Mouse (Mus musculus): ENCODE data around the gene Sdhb. TPM values are rescaled to one million over a fixed set of nuclear protein-coding genes. Genes with fewer than 3 reads are reported as not detected.

The Sdhb gene
- polyA plus RNA-seq, 1 experiment from 2014 or later, result 428 TPM

DNA sequence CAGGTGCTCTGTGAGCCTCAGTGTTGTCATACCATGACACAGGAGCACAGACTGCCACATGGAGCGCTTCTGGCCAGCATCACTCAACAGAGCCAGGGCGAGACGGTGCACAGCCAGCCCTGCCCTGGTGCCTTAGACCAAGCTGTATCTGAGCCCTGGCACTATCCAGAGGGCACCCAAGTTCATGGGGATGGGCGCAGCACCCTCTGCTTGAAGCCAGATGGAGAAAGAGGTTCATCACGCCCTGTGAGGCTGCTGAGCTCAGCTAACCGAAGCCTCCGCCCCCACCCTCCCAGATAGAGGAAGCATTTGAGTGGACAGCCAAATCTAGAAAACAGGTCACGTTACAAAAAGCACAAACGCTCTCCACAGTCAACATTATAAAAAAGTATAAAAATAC is 55.3 kb downstream of the Sdhb start:
- Histone ChIP-seq H3K4me1 (replicated peaks; ENCODE audit: control insufficient read depth, insufficient read depth, low read length) (peaks cover 15% of the 10 kb centered on the region), H3K27ac (ENCODE audit: low read depth, low read length) (no peak overlapping the region), H3K27me3 (ENCODE audit: control insufficient read depth, insufficient read depth, low read length) (no peaks in the 10 kb centered on the region), H3K4me3 (ENCODE audit: low read depth, low read length) (no peak overlapping the region), H3K36me3 (ENCODE audit: control insufficient read depth, insufficient read depth, low read length) (peaks cover 21% of the 10 kb centered on the region), H3K4me2 (replicated peaks; ENCODE audit: low read depth, low read length) (no peak overlapping the region), H3K9ac (ENCODE audit: low read depth, low read length) (no peak overlapping the region), H3K9me3 (ENCODE audit: control insufficient read depth, low read length) (no peaks in the 10 kb centered on the region)
- no peak for ATAC-seq (ENCODE audit: low FRiP score)
- no peak for DNase-seq (ENCODE audit: low spot score)
- WGBS, result 88% methylated on average over 9 of the region's 9 CpGs

DNA sequence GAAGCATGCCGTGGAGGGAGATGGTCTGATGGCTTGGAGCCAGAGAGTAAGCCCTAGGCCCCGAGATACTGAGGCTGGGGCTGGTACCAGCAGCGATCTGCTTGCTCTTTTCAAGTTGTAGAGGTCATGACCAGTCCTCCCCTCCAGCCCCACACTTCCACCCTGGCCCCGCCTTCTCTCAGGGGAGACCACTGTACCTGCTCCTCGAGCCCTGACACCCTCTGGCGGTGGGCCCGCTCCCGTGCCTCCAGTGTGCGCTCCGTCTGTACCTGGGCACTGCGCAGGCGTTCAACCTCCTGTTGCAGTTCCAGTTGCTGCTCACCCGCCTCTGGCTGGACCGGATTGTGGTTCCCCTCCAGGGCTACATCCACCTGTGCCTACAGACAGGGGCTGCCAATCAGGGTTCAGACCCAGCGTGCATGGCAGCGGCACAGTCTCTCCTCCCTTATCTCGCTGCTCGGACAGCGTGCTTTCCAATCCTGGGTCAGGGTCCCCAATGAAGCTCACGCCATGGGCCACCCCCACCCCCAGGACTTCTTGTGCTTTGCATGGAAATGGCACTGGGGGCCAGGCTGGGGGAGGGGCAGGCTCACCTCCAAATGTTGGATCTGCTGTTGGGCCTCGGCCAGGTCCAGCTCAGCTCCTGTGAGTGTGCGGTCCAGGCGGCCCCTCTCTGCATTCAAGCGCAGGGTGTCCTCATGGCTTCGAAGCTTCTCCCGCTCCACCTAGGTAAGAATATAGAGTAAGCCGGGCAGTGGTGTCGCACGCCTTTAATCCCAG is 56.8 kb downstream of the Sdhb start:
- H3K9ac ChIP-seq (ENCODE audit: low read depth, low read length), result no peak overlapping the region
- H3K4me1 ChIP-seq (replicated peaks; ENCODE audit: control insufficient read depth, insufficient read depth, low read length), result peaks cover 19% of the 10 kb centered on the region
- no peak overlapping the region for H3K4me2 ChIP-seq (replicated peaks; ENCODE audit: low read depth, low read length)
- peaks cover 21% of the 10 kb centered on the region for H3K36me3 ChIP-seq (ENCODE audit: control insufficient read depth, insufficient read depth, low read length)
- ATAC-seq (ENCODE audit: low FRiP score) (no peak), DNase-seq (ENCODE audit: low spot score) (no peak)
- no peak overlapping the region for H3K4me3 ChIP-seq (ENCODE audit: low read depth, low read length)
- H3K9me3 ChIP-seq (ENCODE audit: control insufficient read depth, low read length), result no peaks in the 10 kb centered on the region
- no peaks in the 10 kb centered on the region for H3K27me3 ChIP-seq (ENCODE audit: control insufficient read depth, insufficient read depth, low read length)
- no peak overlapping the region for H3K27ac ChIP-seq (ENCODE audit: low read depth, low read length)
- 82% methylated on average over 29 of the region's 29 CpGs for WGBS

DNA sequence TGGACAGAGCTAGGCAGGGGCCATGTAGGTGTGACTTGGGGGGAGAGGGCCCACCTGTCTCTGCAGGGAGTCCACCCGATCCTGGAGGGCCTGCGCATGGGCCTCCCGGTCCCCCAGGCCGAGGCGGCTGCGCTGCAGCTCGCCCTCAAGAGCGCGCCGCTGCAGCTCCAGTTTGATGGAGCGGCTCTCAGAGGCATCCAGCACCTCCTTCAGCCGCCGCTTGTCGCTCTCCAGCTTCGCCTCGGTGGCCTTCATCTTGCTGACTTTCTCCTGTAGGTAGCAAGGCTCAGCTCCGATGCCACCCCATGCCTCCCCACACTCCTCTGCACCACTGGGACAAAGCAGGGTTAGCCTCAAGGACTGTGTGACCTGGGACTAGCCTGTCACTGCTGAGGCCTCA is 59.2 kb downstream of the Sdhb start:
- DNase-seq (ENCODE audit: low spot score) (no peak), ATAC-seq (ENCODE audit: low FRiP score) (no peak)
- peaks cover 19% of the 10 kb centered on the region for H3K4me1 ChIP-seq (replicated peaks; ENCODE audit: control insufficient read depth, insufficient read depth, low read length)
- H3K9ac ChIP-seq (ENCODE audit: low read depth, low read length), result peak overlapping the region; percentile 50; the same call in 1 of the 2 replicates
- no peak overlapping the region for H3K4me2 ChIP-seq (replicated peaks; ENCODE audit: low read depth, low read length)
- peaks cover 12% of the 10 kb centered on the region; the same call in 1 of the 2 replicates for H3K36me3 ChIP-seq (ENCODE audit: control insufficient read depth, insufficient read depth, low read length)
- WGBS, result 76% methylated on average over 17 of the region's 17 CpGs
- H3K27me3 ChIP-seq (ENCODE audit: control insufficient read depth, insufficient read depth, low read length), result no peaks in the 10 kb centered on the region
- no peaks in the 10 kb centered on the region for H3K9me3 ChIP-seq (ENCODE audit: control insufficient read depth, low read length)
- peak overlapping the region; percentile 89 for H3K27ac ChIP-seq (ENCODE audit: low read depth, low read length)
- H3K4me3 ChIP-seq (ENCODE audit: low read depth, low read length), result no peak overlapping the region

- WGBS, result 20% methylated on average over 14 of the region's 14 CpGs
- DNase-seq (ENCODE audit: low spot score) (peak; percentile 73), ATAC-seq (ENCODE audit: low FRiP score) (peak; percentile 72)
- H3K9me3 ChIP-seq (ENCODE audit: control insufficient read depth, low read length), result no peaks in the 10 kb centered on the region
- peak overlapping the region; percentile 50; the same call in 1 of the 2 replicates for H3K9ac ChIP-seq (ENCODE audit: low read depth, low read length)
- H3K4me3 ChIP-seq (ENCODE audit: low read depth, low read length), result no peak overlapping the region
- no peak overlapping the region; the same call in 1 of the 2 replicates for H3K4me2 ChIP-seq (replicated peaks; ENCODE audit: low read depth, low read length)
- peaks cover 4% of the 10 kb centered on the region; the same call in 1 of the 2 replicates for H3K36me3 ChIP-seq (ENCODE audit: control insufficient read depth, insufficient read depth, low read length)
- H3K27me3 ChIP-seq (ENCODE audit: control insufficient read depth, insufficient read depth, low read length), result no peaks in the 10 kb centered on the region
- peak overlapping the region; percentile 89 for H3K27ac ChIP-seq (ENCODE audit: low read depth, low read length)
- H3K4me1 ChIP-seq (replicated peaks; ENCODE audit: control insufficient read depth, insufficient read depth, low read length), result peaks cover 19% of the 10 kb centered on the region
Observed at GRCm38 (mm10) chr4:141020811-141021613, 60.0 kb downstream of the Sdhb start.

- Histone ChIP-seq H3K4me2 (replicated peaks; ENCODE audit: low read depth, low read length) (no peak overlapping the region), H3K4me3 (ENCODE audit: low read depth, low read length) (no peak overlapping the region), H3K27me3 (ENCODE audit: control insufficient read depth, insufficient read depth, low read length) (no peaks in the 10 kb centered on the region), H3K9ac (ENCODE audit: low read depth, low read length) (0 out of 2 replicates have a peak overlapping the region, but pooled peaks have one; percentile 0), H3K27ac (ENCODE audit: low read depth, low read length) (peak overlapping the region; percentile 89), H3K9me3 (ENCODE audit: control insufficient read depth, low read length) (no peaks in the 10 kb centered on the region), H3K4me1 (replicated peaks; ENCODE audit: control insufficient read depth, insufficient read depth, low read length) (peaks cover 19% of the 10 kb centered on the region), H3K36me3 (ENCODE audit: control insufficient read depth, insufficient read depth, low read length) (0 out of 2 replicates have a peak, but pooled peaks cover 3% of the 10 kb centered on the region)
- DNase-seq (ENCODE audit: low spot score), result no peak
- WGBS, result 61% methylated on average over 11 of the region's 11 CpGs
- ATAC-seq (ENCODE audit: low FRiP score), result peak; percentile 41
Observed at GRCm38 (mm10) chr4:141021614-141021929, 60.6 kb downstream of the Sdhb start.

DNA sequence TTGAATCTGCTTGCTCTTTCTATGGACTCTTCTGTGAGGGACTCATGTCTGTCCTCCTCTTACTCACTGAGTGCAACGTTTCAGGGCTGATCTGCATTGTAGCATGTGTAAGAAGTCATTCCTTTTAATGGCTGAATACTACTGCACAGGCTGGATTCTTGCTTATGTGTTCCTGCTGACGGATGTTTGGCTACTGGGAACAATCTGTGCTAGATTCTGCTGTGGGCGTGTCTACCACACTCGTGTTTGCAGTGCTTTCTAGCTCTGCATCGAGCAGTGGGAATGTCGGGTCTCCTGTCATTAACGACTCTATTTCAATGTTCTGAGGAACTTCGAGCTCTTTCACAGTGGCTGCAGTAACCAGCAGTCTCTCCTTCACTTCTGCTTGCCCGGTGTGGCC is 63.0 kb downstream of the Sdhb start:
- Histone ChIP-seq H3K9ac (ENCODE audit: low read depth, low read length) (no peak overlapping the region), H3K4me1 (replicated peaks; ENCODE audit: control insufficient read depth, insufficient read depth, low read length) (peaks cover 19% of the 10 kb centered on the region), H3K9me3 (ENCODE audit: control insufficient read depth, low read length) (no peaks in the 10 kb centered on the region), H3K36me3 (ENCODE audit: control insufficient read depth, insufficient read depth, low read length) (no peaks in the 10 kb centered on the region), H3K4me3 (ENCODE audit: low read depth, low read length) (no peak overlapping the region), H3K27me3 (ENCODE audit: control insufficient read depth, insufficient read depth, low read length) (no peaks in the 10 kb centered on the region), H3K4me2 (replicated peaks; ENCODE audit: low read depth, low read length) (no peak overlapping the region), H3K27ac (ENCODE audit: low read depth, low read length) (no peak overlapping the region)
- WGBS, result 82% methylated on average over 9 of the region's 9 CpGs
- DNase-seq (ENCODE audit: low spot score), result no peak
- ATAC-seq (ENCODE audit: low FRiP score), result no peak

GRCm38 (mm10) chr4:141024992-141025391 is 64.0 kb downstream of the Sdhb start:
- Histone ChIP-seq H3K27ac (ENCODE audit: low read depth, low read length) (no peak overlapping the region), H3K9ac (ENCODE audit: low read depth, low read length) (no peak overlapping the region), H3K27me3 (ENCODE audit: control insufficient read depth, insufficient read depth, low read length) (no peaks in the 10 kb centered on the region), H3K4me3 (ENCODE audit: low read depth, low read length) (no peak overlapping the region), H3K36me3 (ENCODE audit: control insufficient read depth, insufficient read depth, low read length) (0 out of 2 replicates have a peak, but pooled peaks cover 2% of the 10 kb centered on the region), H3K9me3 (ENCODE audit: control insufficient read depth, low read length) (no peaks in the 10 kb centered on the region), H3K4me2 (replicated peaks; ENCODE audit: low read depth, low read length) (no peak overlapping the region), H3K4me1 (replicated peaks; ENCODE audit: control insufficient read depth, insufficient read depth, low read length) (peaks cover 19% of the 10 kb centered on the region)
- no peak for DNase-seq (ENCODE audit: low spot score)
- ATAC-seq (ENCODE audit: low FRiP score), result no peak
- WGBS, result 77% methylated on average over 27 of the region's 27 CpGs

Measured in hindbrain, embryonic 11.5 days (tissue).